8 mouse cellular contexts compared by ENCODE assay signal in genomic region chrX:113297404-113297803, GRCm38 (mm10). TPM values are rescaled to one million over a fixed set of nuclear protein-coding genes. Genes with fewer than 3 reads are reported as not detected.
DNase-seq lines count a peak whose midpoint lies in the region; ATAC-seq and TF ChIP-seq lines count a peak whose summit lies in the region.

Gene Dach2 (plus strand): TSS chrX:113297510.

- H3K27ac ChIP-seq in heart, embryonic 14.5 days (replicated peaks in 1 of 2; ENCODE audit: control insufficient read depth in 1 of 2, insufficient read depth in 1 of 2, low read depth in 2 of 2, low read length in 2 of 2): no peak within 1 kb of the TSS
- no peak within 1 kb of the TSS for H3K27ac ChIP-seq in ES-E14 (ENCODE audit: insufficient read depth, low read depth, low read length, poor library complexity, severe bottlenecking)
- H3K27ac ChIP-seq in embryonic facial prominence, embryonic 13.5 days: peak within 1 kb of the TSS; percentile 28; the same call in 1 of the 2 replicates
- H3K27ac ChIP-seq in midbrain, embryonic 15.5 days: no peak within 1 kb of the TSS

- no peaks in the 10 kb centered on the region for H3K4me1 ChIP-seq in heart, embryonic 14.5 days (ENCODE audit: control insufficient read depth in 2 of 2, insufficient read depth in 2 of 2, low read length in 2 of 2)
- no peaks in the 10 kb centered on the region for H3K4me1 ChIP-seq in ES-E14 (ENCODE audit: control insufficient read depth in 2 of 2, insufficient read depth in 2 of 2, low read length in 2 of 2, poor library complexity in 1 of 2)
- no peaks in the 10 kb centered on the region for H3K4me1 ChIP-seq in embryonic facial prominence, embryonic 13.5 days
- peaks cover 6% of the 10 kb centered on the region; the same call in 1 of the 2 replicates for H3K4me1 ChIP-seq in midbrain, embryonic 15.5 days

- H3K27me3 ChIP-seq in heart, embryonic 14.5 days (ENCODE audit: control insufficient read depth, insufficient read depth, low read length): no peaks in the 10 kb centered on the region
- H3K27me3 ChIP-seq in embryonic facial prominence, embryonic 13.5 days: no peaks in the 10 kb centered on the region
- H3K27me3 ChIP-seq in midbrain, embryonic 15.5 days (replicated peaks): no peaks in the 10 kb centered on the region

- peak within 1 kb of the TSS; percentile 44 to 54 for H3K4me3 ChIP-seq in heart, embryonic 14.5 days (ENCODE audit: control insufficient read depth in 1 of 2, insufficient read depth in 1 of 2, low read depth in 1 of 2, low read length in 2 of 2)
- H3K4me3 ChIP-seq in ES-E14 (ENCODE audit: insufficient read depth in 1 of 2, low read depth in 1 of 2, low read length in 2 of 2, poor library complexity in 1 of 2, severe bottlenecking in 1 of 2): peak within 1 kb of the TSS; percentile 71 to 78
- H3K4me3 ChIP-seq in embryonic facial prominence, embryonic 13.5 days: peak within 1 kb of the TSS; percentile 50
- H3K4me3 ChIP-seq in midbrain, embryonic 15.5 days: peak within 1 kb of the TSS; percentile 51

- no peaks in the 10 kb centered on the region for H3K9me3 ChIP-seq in heart, embryonic 14.5 days (ENCODE audit: control insufficient read depth, low read length)
- no peaks in the 10 kb centered on the region for H3K9me3 ChIP-seq in ES-E14 (ENCODE audit: control insufficient read depth, insufficient read depth, low read depth, low read length)
- H3K9me3 ChIP-seq in embryonic facial prominence, embryonic 13.5 days: no peaks in the 10 kb centered on the region
- H3K9me3 ChIP-seq in midbrain, embryonic 15.5 days: no peaks in the 10 kb centered on the region

- H3K4me2 ChIP-seq in heart, embryonic 14.5 days (ENCODE audit: low read length): peak within 1 kb of the TSS; percentile 83
- H3K4me2 ChIP-seq in embryonic facial prominence, embryonic 13.5 days: peak within 1 kb of the TSS; percentile 67
- H3K4me2 ChIP-seq in midbrain, embryonic 15.5 days: peak within 1 kb of the TSS; percentile 78

- peak within 1 kb of the TSS; percentile 55; the same call in 1 of the 2 replicates for H3K9ac ChIP-seq in heart, embryonic 14.5 days (ENCODE audit: low read length)
- peak within 1 kb of the TSS; percentile 60; the same call in 1 of the 2 replicates for H3K9ac ChIP-seq in ES-E14 (ENCODE audit: insufficient read depth, low read depth, low read length, poor library complexity, severe bottlenecking)
- peak within 1 kb of the TSS; percentile 68 for H3K9ac ChIP-seq in embryonic facial prominence, embryonic 13.5 days
- H3K9ac ChIP-seq in midbrain, embryonic 15.5 days: peak within 1 kb of the TSS; percentile 34

- H3K36me3 ChIP-seq in heart, embryonic 14.5 days (ENCODE audit: control insufficient read depth, insufficient read depth, low read length): no peaks in the 10 kb centered on the region
- H3K36me3 ChIP-seq in ES-E14 (ENCODE audit: control insufficient read depth, insufficient read depth, low read length, poor library complexity, severe bottlenecking): no peaks in the 10 kb centered on the region
- no peaks in the 10 kb centered on the region for H3K36me3 ChIP-seq in embryonic facial prominence, embryonic 13.5 days
- no peaks in the 10 kb centered on the region for H3K36me3 ChIP-seq in midbrain, embryonic 15.5 days (replicated peaks)

- 31% methylated on average over 21 of the region's 21 CpGs for WGBS in heart, embryonic 14.5 days
- WGBS in embryonic facial prominence, embryonic 13.5 days: 45% methylated on average over 21 of the region's 21 CpGs
- 38% methylated on average over 21 of the region's 21 CpGs for WGBS in midbrain, embryonic 15.5 days

- ATAC-seq in heart, embryonic 14.5 days (ENCODE audit: insufficient number of reproducible peaks, insufficient read depth, low FRiP score, low read depth): no peak
- ATAC-seq in embryonic facial prominence, embryonic 13.5 days (ENCODE audit: insufficient number of reproducible peaks, insufficient read depth, low FRiP score, low TSS enrichment, low read depth): no peak
- ATAC-seq in midbrain, embryonic 15.5 days (replicated peaks): peak; percentile 51

- in situ Hi-C loops in ES-E14 (cut with MboI; ENCODE audit: low sequenced_read_pairs in 2 of 2, unreplicated experiment in 2 of 2): no loop called here

- DNase-seq in heart, adult 9 months (ENCODE audit: low spot score in 2 of 2): no peak
- peak; percentile 19 for DNase-seq in ES-E14 (ENCODE audit: low read depth, low spot score)
- peak; percentile 10 for DNase-seq in kidney, postnatal 10 days
- DNase-seq in layer of hippocampus, postnatal 14 days (ENCODE audit: low spot score in 2 of 2): no peak
- no peak for DNase-seq in layer of hippocampus, adult 18-20 months (ENCODE audit: low spot score in 2 of 2)

TF ChIP-seq in ES-E14, 5 proteins besides CTCF, POLR2A, EP300 and RAD21:
- TF ChIP-seq CHD2 (IDR thresholded peaks at IDR 0.05; ENCODE audit: low read depth, low read length) (no peak), MAFK (IDR thresholded peaks at IDR 0.05; ENCODE audit: insufficient read depth, low read depth, low read length) (no peak)

RNA-seq across cellular contexts. Expression of gene Dach2, which starts in this region (rescaled TPM):
- polyA plus RNA-seq in heart, embryonic 14.5 days (2014; fragmentation: Nextera tagmentation; extraction: Ambion mirVana): 0.23 and 0.62 TPM in 2 replicates
- total RNA-seq in ES-E14 (2012; rRNA removed): 0.58 and 0.69 TPM in 2 replicates
- polyA plus RNA-seq in embryonic facial prominence, embryonic 13.5 days (2015; fragmentation: Nextera tagmentation; extraction: Ambion mirVana): 3.5 and 3.8 TPM in 2 replicates
- 6.5 and 6.9 TPM in 2 replicates for polyA plus RNA-seq in midbrain, embryonic 15.5 days (2015; fragmentation: Nextera tagmentation; extraction: Ambion mirVana)
- 1 to 10 TPM; 1.7 to 1.8 TPM for total RNA-seq in layer of hippocampus, postnatal 14 days (2021)
- total RNA-seq in layer of hippocampus, adult 18-20 months (2021): 1 to 10 TPM in 1 of 2 experiments, under 1 TPM in 1; 0.76 to 1.4 TPM

Comparison
In these comparisons a context has a peak if more than half of its experiments do, and no peak if none do; other contexts are left out.
1. Peak in DNase-seq, H3K4me3 ChIP-seq and H3K9ac ChIP-seq in ES-E14; RNA of the gene not detected or under 1 TPM.